Mouse (Mus musculus) heart, adult 2 months (tissue): ENCODE results near the gene Snrpe.

ENCODE experiments used
- CTCF ChIP-seq: fragments of 200-600 bp; IDR thresholded peaks from 2 replicates; pipeline ENCODE4 v1.8.1; 2022; ENCODE audit warnings: antibody characterized with exemption, mild to moderate bottlenecking, moderate library complexity
- POLR2A ChIP-seq: fragments of 200-500 bp; IDR thresholded peaks from 2 replicates; pipeline ENCODE4 v1.6.1; 2011; ENCODE audit warnings: mild to moderate bottlenecking, low read depth, low read length, control low read depth; ENCODE audit not compliant: insufficient read depth

GRCm38 (mm10) chr1:133609771-133610502 lies at the start of gene Snrpe:
- TF ChIP-seq CTCF (peak; percentile 94), POLR2A (peak; percentile 74)
